Mouse (Mus musculus) lung, embryonic 14.5 days (tissue): Measurements from ENCODE around the gene Gsdma3. TPM values are rescaled to one million over a fixed set of nuclear protein-coding genes. Genes with fewer than 3 reads are reported as not detected.

Source experiments
- ATAC-seq: fragments of 200-750 bp; cut with Nextera tagmentation; 2 replicates; pipeline ENCODE4 v1.8.0; 2017; ENCODE audit warnings: mild to moderate bottlenecking, moderate TSS enrichment, moderate library complexity; ENCODE audit not compliant: insufficient read depth
- DNase-seq: peaks from one replicate; pipeline ENCODE4 v3.0.0-alpha.2; 2015
- H3K27ac ChIP-seq: fragments of 300-500 bp; sonication (generic); 2 replicates; pipeline ENCODE4 v1.5.1; 2014; ENCODE audit warnings: low read depth, mild to moderate bottlenecking, moderate library complexity
- H3K27me3 ChIP-seq: fragments of 300-500 bp; sonication (generic); 2 replicates; pipeline ENCODE4 v1.6.1; 2014; ENCODE audit warnings: low read length, control low read depth; ENCODE audit not compliant: insufficient read depth
- H3K36me3 ChIP-seq: fragments of 300-500 bp; sonication (generic); 2 replicates; pipeline ENCODE4 v1.6.1; 2014; ENCODE audit warnings: control low read depth; ENCODE audit not compliant: insufficient read depth
- H3K4me1 ChIP-seq: fragments of 300-500 bp; sonication (generic); 2 replicates; pipeline ENCODE4 v1.6.1; 2014; ENCODE audit warnings: antibody characterized with exemption, control low read depth; ENCODE audit not compliant: insufficient read depth
- H3K4me2 ChIP-seq: fragments of 300-500 bp; sonication (generic); 2 replicates; pipeline ENCODE4 v1.6.1; 2014; ENCODE audit warnings: mild to moderate bottlenecking
- H3K4me3 ChIP-seq: fragments of 300-500 bp; sonication (generic); 2 replicates; pipeline ENCODE4 v1.5.1; 2014; ENCODE audit warnings: low read depth, low read length
- H3K9ac ChIP-seq: fragments of 300-500 bp; sonication (generic); 2 replicates; pipeline ENCODE4 v1.6.1; 2014
- H3K9me3 ChIP-seq: fragments of 300-500 bp; sonication (generic); 2 replicates; pipeline ENCODE4 v1.6.1; 2016; ENCODE audit warnings: low read depth, low read length, control low read depth
- CTCF ChIP-seq: IDR thresholded peaks from 2 replicates; pipeline ENCODE4 v1.5.1; 2016; ENCODE audit warnings: antibody characterized with exemption, low read depth
- WGBS: fragments of 180-500 bp; shearing (Covaris S2); extraction: QIAGEN DNeasy Blood & Tissue Kit; methylation state at CpG from one replicate; pipeline ENCODE4 v1.1.7; 2014; 5-methylcytosine and 5-hydroxymethylcytosine counted together
- polyA plus RNA-seq: library from polyadenylated mRNA; unstranded; fragments of >200 nt; fragmentation: Nextera tagmentation; extraction: Ambion mirVana; gene quantifications from 2 replicates; pipeline ENCODE4 v1.2.1, GENCODE M21; 2014

Gsdma3 gene
- polyA plus RNA-seq: not detected in 2 replicates

DNA sequence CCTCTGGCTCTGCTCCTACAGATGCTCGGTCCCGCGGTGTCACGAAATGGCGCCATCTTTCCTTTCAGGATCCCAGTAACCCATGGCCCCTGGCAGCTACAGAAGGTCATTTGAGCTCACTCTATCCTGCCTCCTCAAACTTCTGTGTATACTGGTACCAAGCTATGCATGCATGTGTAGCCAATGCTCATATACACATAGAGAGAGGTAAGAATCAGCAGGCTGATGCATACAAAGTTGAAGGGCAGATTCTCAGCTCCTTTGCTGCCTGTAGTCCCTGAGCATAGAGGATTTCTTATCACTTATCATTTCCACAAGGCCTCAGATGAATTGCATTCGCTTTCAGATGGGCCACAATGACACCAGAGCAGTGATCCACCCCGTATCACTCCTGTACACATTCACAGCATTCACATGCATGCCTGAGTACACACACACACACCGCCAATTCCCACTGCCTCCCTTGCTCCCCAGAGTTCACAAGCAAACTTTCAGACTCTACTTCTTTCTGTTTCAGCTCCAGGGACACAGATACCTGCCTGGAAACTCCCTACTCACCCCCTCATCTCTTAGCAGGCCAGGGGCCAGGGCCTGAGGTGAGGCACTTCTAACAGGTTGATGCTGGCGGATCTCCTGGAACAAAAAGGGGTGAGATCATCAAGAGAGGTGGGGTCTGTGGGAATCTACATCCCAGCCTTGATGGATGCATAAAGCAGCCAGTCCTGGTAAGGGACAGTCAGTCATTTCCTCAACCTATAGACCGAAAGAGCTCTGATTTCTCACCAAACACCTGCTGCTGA lies at the start of gene Gsdma3, which contains the start of gene Gm12355:
Gsdma3 (plus strand) TSS at position 750 of the 800 bp plus-strand sequence.
Gm12355 (minus strand) TSS at position 51 of the 800 bp plus-strand sequence.
- DNase-seq (no peak), ATAC-seq (no peak)
- no peaks in the 10 kb centered on the region for H3K36me3 ChIP-seq
- no peak within 1 kb of the TSS for H3K4me3 ChIP-seq
- 83% methylated on average over 10 of the region's 10 CpGs for WGBS
- H3K9me3 ChIP-seq: 0 out of 2 replicates have a peak, but pooled peaks cover 2% of the 10 kb centered on the region
- H3K27ac ChIP-seq: no peak within 1 kb of the TSS
- H3K27me3 ChIP-seq: no peaks in the 10 kb centered on the region
- H3K9ac ChIP-seq: no peak within 1 kb of the TSS
- no peak within 1 kb of the TSS for H3K4me2 ChIP-seq
- TF ChIP-seq CTCF: no peak
- H3K4me1 ChIP-seq: no peaks in the 10 kb centered on the region

- no peak overlapping the region for H3K27ac ChIP-seq
- no peak overlapping the region for H3K4me2 ChIP-seq
- WGBS: 90% methylated on average over 5 of the region's 5 CpGs
- no peak overlapping the region for H3K4me3 ChIP-seq
- no peak for DNase-seq
- no peaks in the 10 kb centered on the region for H3K9me3 ChIP-seq
- H3K4me1 ChIP-seq: no peaks in the 10 kb centered on the region
- no peak for ATAC-seq
- TF ChIP-seq CTCF: no peak
- peaks cover 18% of the 10 kb centered on the region for H3K36me3 ChIP-seq
- no peaks in the 10 kb centered on the region for H3K27me3 ChIP-seq
- H3K9ac ChIP-seq: no peak overlapping the region
Measured at GRCm38 (mm10) chr11:98577776-98578175, 48.4 kb upstream of the Gsdma3 start.

- Histone ChIP-seq H3K36me3 (peaks cover 30% of the 10 kb centered on the region), H3K9ac (no peak overlapping the region), H3K27me3 (no peaks in the 10 kb centered on the region), H3K27ac (peak overlapping the region; percentile 27; the same call in 1 of the 2 replicates), H3K4me1 (0 out of 2 replicates have a peak, but pooled peaks cover 2% of the 10 kb centered on the region), H3K9me3 (no peaks in the 10 kb centered on the region), H3K4me2 (no peak overlapping the region), H3K4me3 (no peak overlapping the region)
- TF ChIP-seq CTCF: no peak
- 60% methylated on average over 16 of the region's 16 CpGs for WGBS
- no peak; the same call in 1 of the 2 replicates for ATAC-seq
- peak; percentile 37 for DNase-seq
Measured at GRCm38 (mm10) chr11:98580301-98581121, 45.6 kb upstream of the Gsdma3 start.

DNA sequence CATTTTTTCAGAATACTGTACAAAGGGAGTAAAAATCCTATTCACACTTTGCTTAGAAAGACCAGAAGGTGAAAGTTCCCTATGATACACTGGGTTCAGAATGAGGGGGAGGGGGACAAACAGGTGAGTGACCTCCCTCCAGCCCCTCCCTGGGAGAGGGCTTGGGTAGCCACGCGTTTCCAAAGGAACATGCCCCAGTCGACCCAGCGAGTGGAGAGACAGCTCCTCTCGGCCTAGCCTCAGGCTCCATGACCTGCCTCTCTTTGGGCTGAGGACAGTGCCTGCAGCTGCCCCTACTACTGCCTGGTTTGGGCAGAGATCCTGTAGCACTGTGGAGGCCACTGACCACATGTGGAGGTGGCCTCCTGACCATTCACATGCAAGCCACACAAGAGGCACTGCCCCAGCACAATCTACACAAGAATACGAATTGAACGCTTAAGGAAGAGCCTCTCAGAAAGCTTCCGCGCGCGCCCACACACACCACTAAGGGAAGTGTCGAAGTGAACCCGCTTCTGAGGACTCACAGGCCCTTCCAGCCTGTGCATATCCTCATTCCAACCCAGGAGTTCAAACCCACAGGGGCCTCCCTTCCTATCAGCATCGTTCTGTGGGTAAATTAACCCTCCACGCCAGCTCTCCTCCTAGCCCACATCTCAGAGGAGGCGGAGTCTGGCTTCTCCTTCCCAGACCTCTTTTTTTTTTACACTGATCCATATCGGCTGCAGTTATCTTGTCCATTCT lies 44.7 kb upstream of the Gsdma3 start:
- no peak for DNase-seq
- peaks cover 30% of the 10 kb centered on the region for H3K36me3 ChIP-seq
- H3K4me1 ChIP-seq: 0 out of 2 replicates have a peak, but pooled peaks cover 3% of the 10 kb centered on the region
- 69% methylated on average over 17 of the region's 17 CpGs for WGBS
- no peaks in the 10 kb centered on the region for H3K9me3 ChIP-seq
- no peak for TF ChIP-seq CTCF
- H3K4me3 ChIP-seq: no peak overlapping the region
- 0 out of 2 replicates have a peak overlapping the region, but pooled peaks have one; percentile 33 for H3K4me2 ChIP-seq
- no peak for ATAC-seq
- no peak overlapping the region for H3K9ac ChIP-seq
- no peak overlapping the region for H3K27ac ChIP-seq
- H3K27me3 ChIP-seq: no peaks in the 10 kb centered on the region

- ATAC-seq (no peak), DNase-seq (no peak)
- no peak overlapping the region for H3K9ac ChIP-seq
- no peak overlapping the region; the same call in 1 of the 2 replicates for H3K27ac ChIP-seq
- H3K36me3 ChIP-seq: peaks cover 30% of the 10 kb centered on the region
- TF ChIP-seq CTCF: no peak
- H3K27me3 ChIP-seq: no peaks in the 10 kb centered on the region
- 85% methylated on average over 8 of the region's 8 CpGs for WGBS
- H3K9me3 ChIP-seq: no peaks in the 10 kb centered on the region
- H3K4me3 ChIP-seq: no peak overlapping the region
- 0 out of 2 replicates have a peak, but pooled peaks cover 3% of the 10 kb centered on the region for H3K4me1 ChIP-seq
- H3K4me2 ChIP-seq: peak overlapping the region; percentile 33; the same call in 1 of the 2 replicates
Measured at GRCm38 (mm10) chr11:98582030-98582388, 44.2 kb upstream of the Gsdma3 start.

DNA sequence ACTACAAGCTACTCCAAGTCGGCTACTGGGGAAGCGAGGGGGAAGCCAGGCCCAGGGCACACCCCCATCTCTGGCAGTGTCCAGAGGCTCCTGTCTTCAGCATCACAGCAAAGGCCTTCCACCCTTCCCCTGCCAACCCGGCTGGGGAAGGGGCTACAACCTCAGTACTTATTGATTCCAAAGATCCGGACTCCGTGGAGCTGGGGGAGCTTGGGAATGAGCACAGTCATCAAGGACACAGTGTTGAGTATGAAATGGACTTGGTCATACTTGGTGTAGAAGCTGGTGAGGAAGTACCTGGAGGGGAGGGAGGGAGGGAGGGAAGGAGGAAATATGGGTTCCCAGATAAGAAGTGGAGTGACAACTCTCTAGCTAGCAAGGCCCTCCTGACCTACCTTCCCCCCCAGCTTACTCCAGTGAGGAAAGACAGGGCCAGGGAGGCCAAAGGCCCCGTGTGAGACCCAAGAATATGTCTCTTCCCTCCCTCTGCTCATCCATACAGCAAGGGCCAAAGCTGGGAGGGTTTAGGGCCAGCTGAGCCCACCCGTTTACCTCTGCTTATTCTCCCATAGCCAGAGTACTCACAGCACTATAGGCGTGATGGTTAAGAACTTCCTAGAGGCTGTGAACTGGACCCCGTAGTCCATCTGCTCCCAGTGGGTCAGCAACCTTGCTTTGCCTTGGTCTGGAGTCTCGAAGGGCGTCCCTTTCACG lies 43.5 kb upstream of the Gsdma3 start:
- H3K4me1 ChIP-seq: peaks cover 6% of the 10 kb centered on the region
- DNase-seq: no peak
- ATAC-seq: no peak
- H3K27me3 ChIP-seq: no peaks in the 10 kb centered on the region
- peaks cover 30% of the 10 kb centered on the region for H3K36me3 ChIP-seq
- peak overlapping the region; percentile 48; the same call in 1 of the 2 replicates for H3K27ac ChIP-seq
- 80% methylated on average over 12 of the region's 12 CpGs for WGBS
- peak overlapping the region; percentile 33; the same call in 1 of the 2 replicates for H3K4me2 ChIP-seq
- peak overlapping the region; percentile 20; the same call in 1 of the 2 replicates for H3K9ac ChIP-seq
- no peak for TF ChIP-seq CTCF
- no peaks in the 10 kb centered on the region for H3K9me3 ChIP-seq
- H3K4me3 ChIP-seq: no peak overlapping the region
